In the genomic region with DNA sequence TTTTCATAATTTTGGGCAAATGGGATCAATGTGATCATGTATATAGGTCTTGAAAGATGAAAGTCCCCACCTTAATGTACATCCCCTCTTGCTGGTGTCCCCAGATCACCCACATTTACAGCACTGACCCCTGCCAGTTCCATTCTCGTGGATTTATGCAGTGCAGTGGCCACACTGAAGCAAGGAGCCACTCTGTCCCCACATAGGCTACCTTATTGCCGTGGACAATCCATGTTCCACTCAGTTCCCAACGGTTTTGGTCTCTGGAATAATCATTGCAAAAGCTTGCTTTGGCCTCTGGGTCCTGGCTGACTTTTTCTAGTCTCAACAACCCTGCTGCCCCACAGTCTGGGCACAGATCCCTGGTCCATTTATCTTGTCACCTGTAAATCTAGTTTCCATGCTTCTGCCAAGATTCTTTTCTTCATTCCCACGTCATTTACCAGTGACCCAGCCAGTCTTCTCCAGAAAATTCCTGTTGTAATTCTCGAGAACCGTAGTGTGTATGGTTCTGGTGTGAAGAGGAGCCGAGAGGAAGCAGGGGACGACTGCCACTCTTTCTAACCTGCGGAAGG, we compare ENCODE assay signal across 24 mouse cellular contexts. TPM values are rescaled to one million over a fixed set of nuclear protein-coding genes. Genes with fewer than 3 reads are reported as not detected.
DNase-seq lines count a peak whose midpoint lies in the region; ATAC-seq and TF ChIP-seq lines count a peak whose summit lies in the region.
"Had no signal": no experiment of that assay in that cellular context is flagged by ENCODE, and none has a peak within 500 bp of the region (broad histone marks: within the 10 kb centered on the region; RNA-seq: fewer than 3 reads in every experiment).

No protein-coding gene starts in this region.

- no peaks in the 10 kb centered on the region for H3K9me3 ChIP-seq in liver, embryonic 12.5 days (replicated peaks)
- H3K9me3 ChIP-seq: embryonic facial prominence, embryonic 15.5 days; forebrain, embryonic 15.5 days; heart, embryonic 10.5 days; hindbrain, embryonic 12.5 days had no signal

- no peak overlapping the region for H3K4me3 ChIP-seq in liver, adult 2 months (ENCODE audit: insufficient read depth, low read depth, low read length)
- H3K4me3 ChIP-seq in liver, embryonic 12.5 days: no peak overlapping the region
- H3K4me3 ChIP-seq: embryonic facial prominence, embryonic 15.5 days; erythroblast, embryonic 14.5 days; forebrain, embryonic 15.5 days; heart, embryonic 10.5 days; hindbrain, embryonic 12.5 days had no signal

- no peaks in the 10 kb centered on the region for H3K79me2 ChIP-seq in liver, adult 2 months (ENCODE audit: control insufficient read depth, insufficient read depth, low read length)

- peak; percentile 62 for DNase-seq in adrenal gland, postnatal 10 days
- DNase-seq in adrenal gland, adult 8-10 months: no peak
- peak; percentile 60 for DNase-seq in liver, adult 2 months (ENCODE audit: extremely low read depth, low read depth, low spot score)
- peak; percentile 65 for DNase-seq in fat pad, adult 2 months (ENCODE audit: extremely low read depth, low read depth, low spot score)
- no peak for DNase-seq in MN1 (ENCODE audit: low spot score)
- no peak for DNase-seq in kidney, postnatal 36 days
- DNase-seq: cerebellum, adult 11 months; cerebellum, adult 8-10 months; cerebellum, postnatal 14 days; embryo, embryonic 11 days; gastrocnemius, postnatal 10 days; heart, postnatal 10 days; heart, postnatal 4 days had no signal

- H3K4me2 ChIP-seq in liver, embryonic 12.5 days: no peak overlapping the region
- H3K4me2 ChIP-seq: embryonic facial prominence, embryonic 15.5 days; forebrain, embryonic 15.5 days; hindbrain, embryonic 12.5 days had no signal

- H3K27ac ChIP-seq in liver, adult 2 months (replicated peaks; ENCODE audit: insufficient read depth, low read depth, low read length): no peak overlapping the region
- no peak overlapping the region for H3K27ac ChIP-seq in liver, embryonic 12.5 days
- H3K27ac ChIP-seq: embryonic facial prominence, embryonic 15.5 days; forebrain, embryonic 15.5 days; heart, embryonic 10.5 days had no signal

- TF ChIP-seq POLR2A in liver, adult 2 months (IDR thresholded peaks at IDR 0.05; ENCODE audit: extremely low read depth, insufficient read depth, low read length): no peak

- 71% methylated on average over 9 of the region's 9 CpGs for WGBS in liver, adult 2 months
- WGBS in liver, embryonic 12.5 days (ENCODE audit: insufficient replicate concordance): 85% methylated on average over 9 of the region's 9 CpGs

- no peaks in the 10 kb centered on the region for H3K27me3 ChIP-seq in liver, adult 2 months (ENCODE audit: control insufficient read depth, insufficient read depth, low read length)
- no peaks in the 10 kb centered on the region for H3K27me3 ChIP-seq in liver, embryonic 12.5 days (replicated peaks)
- H3K27me3 ChIP-seq: CH12.LX; embryonic facial prominence, embryonic 15.5 days; forebrain, embryonic 15.5 days; hindbrain, embryonic 12.5 days had no signal

- H3K36me3 ChIP-seq in liver, adult 2 months (ENCODE audit: control insufficient read depth, insufficient read depth, low read length): no peaks in the 10 kb centered on the region
- 0 out of 2 replicates have a peak, but pooled peaks cover 4% of the 10 kb centered on the region for H3K36me3 ChIP-seq in liver, embryonic 12.5 days
- H3K36me3 ChIP-seq: embryonic facial prominence, embryonic 15.5 days; forebrain, embryonic 15.5 days; heart, embryonic 10.5 days; hindbrain, embryonic 12.5 days had no signal

- peaks cover 5% of the 10 kb centered on the region; the same call in 1 of the 2 replicates for H3K4me1 ChIP-seq in liver, adult 2 months (ENCODE audit: control insufficient read depth, insufficient read depth, low read length)
- peaks cover 14% of the 10 kb centered on the region for H3K4me1 ChIP-seq in liver, embryonic 12.5 days

- no peak for TF ChIP-seq CTCF in liver, adult 2 months (IDR thresholded peaks at IDR 0.05; ENCODE audit: low read depth, low read length)

- no peak overlapping the region for H3K9ac ChIP-seq in liver, adult 2 months (ENCODE audit: low read depth, low read length)
- H3K9ac ChIP-seq in liver, embryonic 12.5 days: no peak overlapping the region
- H3K9ac ChIP-seq: embryonic facial prominence, embryonic 15.5 days; forebrain, embryonic 15.5 days; hindbrain, embryonic 12.5 days had no signal

- no peak for ATAC-seq in liver, embryonic 12.5 days
- ATAC-seq: forebrain, embryonic 15.5 days; hindbrain, embryonic 16.5 days; inflammation-experienced regulatory T-cells, adult 6 months; intestine, postnatal 0 days had no signal

RNA-seq across cellular contexts. Expression of gene Lrrc4, which starts 18.9 kb away (rescaled TPM):
- 1 to 10 TPM; 5.2 to 5.9 TPM for total RNA-seq in adrenal gland, postnatal 10 days (2021)
- total RNA-seq in adrenal gland, adult 8-10 months (2022): 1 to 10 TPM; 5.9 to 8.0 (median 7.1) TPM
- 0.07 TPM in 1 of 2 replicates, not detected in the other for total RNA-seq in liver, adult 2 months (2014; rRNA removed)
- 0.10 TPM in 1 of 2 replicates, not detected in the other for polyA plus RNA-seq in liver, adult 2 months (2012; rRNA removed)
- 0.16 and 0.30 TPM in 2 replicates for polyA plus RNA-seq in liver, embryonic 12.5 days (2016; fragmentation: Nextera tagmentation; extraction: Ambion mirVana)
- total RNA-seq: granulocyte monocyte progenitor cell, adult 5-6 weeks had no signal
- polyA plus RNA-seq: erythroblast, embryonic 14.5 days had no signal

Comparison
In these comparisons a context has a peak if more than half of its experiments do, and no peak if none do; other contexts are left out.
1. DNase-seq: peak in adrenal gland, postnatal 10 days (single experiment), liver, adult 2 months (single experiment) and fat pad, adult 2 months (single experiment); none in adrenal gland, adult 8-10 months (single experiment), MN1 (single experiment) and kidney, postnatal 36 days (0 of 2).